In genomic region chr15:77399027-77399426, GRCm38 (mm10) we compare ENCODE assay signal across 13 mouse cellular contexts. TPM values are rescaled to one million over a fixed set of nuclear protein-coding genes. Genes with fewer than 3 reads are reported as not detected.
DNase-seq lines count a peak whose midpoint lies in the region; ATAC-seq and TF ChIP-seq lines count a peak whose summit lies in the region.
"Not testable (repeated sequence)": the region's sequence is repeated elsewhere in the genome, so short reads cannot be mapped to it uniquely, and the experiment has no call there.
"Had no signal": no experiment of that assay in that cellular context is flagged by ENCODE, and none has a peak within 500 bp of the region (broad histone marks: within the 10 kb centered on the region; RNA-seq: fewer than 3 reads in every experiment).

Apol7a (minus strand) TSS chr15:77399110.

- TF ChIP-seq CTCF in cerebellum, adult 2 months (IDR thresholded peaks at IDR 0.05; ENCODE audit: borderline replicate concordance, insufficient read depth, low read depth, low read length): peak; percentile 33; the same call in 1 of the 2 replicates
- TF ChIP-seq CTCF in hindbrain, postnatal 0 days (IDR thresholded peaks at IDR 0.05; ENCODE audit: low read depth): peak; percentile 58
- peak; percentile 58 for TF ChIP-seq CTCF in lung, postnatal 0 days (IDR thresholded peaks at IDR 0.05)
- TF ChIP-seq CTCF in stomach, postnatal 0 days (IDR thresholded peaks at IDR 0.05; ENCODE audit: low read depth): peak; percentile 79

- not testable (repeated sequence) for TF ChIP-seq EP300 in lung, postnatal 0 days (IDR thresholded peaks at IDR 0.05); stomach, postnatal 0 days (optimal IDR thresholded peaks at IDR 0.05)

- not testable (repeated sequence) for H3K27ac ChIP-seq in cerebellum, adult 2 months (ENCODE audit: insufficient read depth, low read length); hindbrain, postnatal 0 days; lung, postnatal 0 days (ENCODE audit: low read length)
- H3K27ac ChIP-seq in stomach, postnatal 0 days (replicated peaks): peak within 1 kb of the TSS; percentile 63

- not testable (repeated sequence) for H3K4me1 ChIP-seq in cerebellum, adult 2 months (ENCODE audit: control insufficient read depth, insufficient read depth, low read length); hindbrain, postnatal 0 days (ENCODE audit: insufficient read depth, low read length); lung, postnatal 0 days (ENCODE audit: insufficient read depth, low read depth, low read length); stomach, postnatal 0 days (replicated peaks; ENCODE audit: control insufficient read depth, insufficient read depth)

- H3K4me3 ChIP-seq in cerebellum, adult 2 months (replicated peaks; ENCODE audit: insufficient read depth, low read depth, low read length); hindbrain, postnatal 0 days (ENCODE audit: low read length); lung, postnatal 0 days (ENCODE audit: low read depth, low read length); stomach, postnatal 0 days (ENCODE audit: low read depth, low read length): not testable (repeated sequence)

- not testable (repeated sequence) for TF ChIP-seq POLR2A in cerebellum, adult 2 months (IDR thresholded peaks at IDR 0.05; ENCODE audit: borderline replicate concordance, insufficient read depth, low read length)

- H3K4me2 ChIP-seq in hindbrain, postnatal 0 days (ENCODE audit: low read depth, low read length); lung, postnatal 0 days (replicated peaks; ENCODE audit: low read depth, low read length): not testable (repeated sequence)
- H3K4me2 ChIP-seq in stomach, postnatal 0 days (replicated peaks; ENCODE audit: low read depth): 0 out of 2 replicates have a peak within 1 kb of the TSS, but pooled peaks have one; percentile 11

- H3K9me3 ChIP-seq in hindbrain, postnatal 0 days (ENCODE audit: low read length); lung, postnatal 0 days (ENCODE audit: low read length); stomach, postnatal 0 days (ENCODE audit: control insufficient read depth, low read length): not testable (repeated sequence)

- H3K9ac ChIP-seq in hindbrain, postnatal 0 days (replicated peaks; ENCODE audit: low read length); lung, postnatal 0 days (replicated peaks; ENCODE audit: low read depth); stomach, postnatal 0 days (ENCODE audit: low read length): not testable (repeated sequence)

- 62% methylated on average over 9 of the region's 9 CpGs for WGBS in cerebellum, adult 2 months
- 58% methylated on average over 9 of the region's 9 CpGs for WGBS in hindbrain, postnatal 0 days
- WGBS in lung, postnatal 0 days: 60% methylated on average over 9 of the region's 9 CpGs
- WGBS in stomach, postnatal 0 days: 45% methylated on average over 9 of the region's 9 CpGs

- DNase-seq in 416B (ENCODE audit: low read depth) (peak; percentile 2), WW6 (ENCODE audit: low read depth, low spot score) (peak; percentile 38)
- DNase-seq in cerebellum, adult 2 months: not testable (repeated sequence)
- peak; percentile 15 for DNase-seq in gastrocnemius, adult 18-20 months (ENCODE audit: low spot score)
- DNase-seq in hindbrain, postnatal 0 days (ENCODE audit: low spot score): peak; percentile 56
- peak; percentile 26 to 31 for DNase-seq in left cerebral cortex, adult 18-20 months (ENCODE audit: low spot score in 2 of 2)
- peak; percentile 8 for DNase-seq in lung, postnatal 0 days (ENCODE audit: low spot score)
- DNase-seq in stomach, postnatal 0 days (ENCODE audit: low spot score): peak; percentile 80

- not testable (repeated sequence) for H3K27me3 ChIP-seq in cerebellum, adult 2 months (ENCODE audit: control insufficient read depth, insufficient read depth, low read length); hindbrain, postnatal 0 days (ENCODE audit: insufficient read depth, low read length); lung, postnatal 0 days (replicated peaks; ENCODE audit: insufficient read depth, low read length); stomach, postnatal 0 days (ENCODE audit: control insufficient read depth, insufficient read depth, low read length)

- H3K36me3 ChIP-seq in hindbrain, postnatal 0 days (ENCODE audit: insufficient read depth, low read length); lung, postnatal 0 days (ENCODE audit: insufficient read depth, low read length); stomach, postnatal 0 days (ENCODE audit: control insufficient read depth, insufficient read depth, low read length): not testable (repeated sequence)

- ATAC-seq in hindbrain, postnatal 0 days; lung, postnatal 0 days: not testable (repeated sequence)
- ATAC-seq in stomach, postnatal 0 days (ENCODE audit: low FRiP score, low TSS enrichment): peak; percentile 82

RNA-seq across cellular contexts. Expression of gene Apol7a, which starts in this region (rescaled TPM):
- polyA plus RNA-seq in cerebellum, adult 2 months (2012; rRNA removed): 0.06 and 0.07 TPM in 2 replicates
- total RNA-seq in gastrocnemius, adult 18-20 months (2021): 1 to 10 TPM in 1 of 2 experiments, under 1 TPM in 1; 0.76 to 1.1 TPM
- not detected in 2 replicates for total RNA-seq in hindbrain, postnatal 0 days (2014; rRNA removed)
- not detected in 2 replicates for polyA plus RNA-seq in hindbrain, postnatal 0 days (2015; fragmentation: Nextera tagmentation; extraction: Ambion mirVana)
- under 1 TPM; 0.23 to 0.30 TPM for total RNA-seq in left cerebral cortex, adult 18-20 months (2021)
- 0.33 and 0.37 TPM in 2 replicates for polyA plus RNA-seq in lung, postnatal 0 days (2015; fragmentation: Nextera tagmentation; extraction: Ambion mirVana)
- 12.7 and 14.5 TPM in 2 replicates for polyA plus RNA-seq in stomach, postnatal 0 days (2015; fragmentation: Nextera tagmentation; extraction: Ambion mirVana)
- total RNA-seq: adrenal gland, postnatal 25 days; hematopoietic stem cell, adult 5-6 weeks had no signal
- polyA plus RNA-seq: CD4-positive, CD25-positive, alpha-beta regulatory T cell, adult 4 months; midbrain, embryonic 16.5 days; thymus, postnatal 0 days had no signal

Comparison
In these comparisons a context has a peak if more than half of its experiments do, and no peak if none do; other contexts are left out.
1. RNA of gene Apol7a (polyA plus RNA-seq): 12.7 to 14.5 TPM in stomach, postnatal 0 days; 0.33 to 0.37 TPM in lung, postnatal 0 days, 0.06 to 0.07 TPM in cerebellum, adult 2 months and not detected in hindbrain, postnatal 0 days; every median in the first group is over 10 times any median in the second.
2. Peak in DNase-seq in hindbrain, postnatal 0 days; RNA of the gene not detected or under 1 TPM.
3. Peak in DNase-seq in left cerebral cortex, adult 18-20 months; RNA of the gene not detected or under 1 TPM.
4. Peak in DNase-seq in lung, postnatal 0 days; RNA of the gene not detected or under 1 TPM.
5. Peak in every context shown above with its lines, with median percentiles within 50 percentile points of each other: CTCF ChIP-seq.